Mouse (Mus musculus): ENCODE data around the gene Mcemp1. TPM values are rescaled to one million over a fixed set of nuclear protein-coding genes. Genes with fewer than 3 reads are reported as not detected.
A peak's percentile ranks its signal among the peaks of the same experiment; 100 is the strongest.

Mcemp1 gene
- polyA plus RNA-seq, 1 experiment from 2014 or later, result 0.51 TPM

- H3K4me2 ChIP-seq, result no peak overlapping the region
- H3K27me3 ChIP-seq, result no peaks in the 10 kb centered on the region
- no peak for ATAC-seq (ENCODE audit: insufficient number of reproducible peaks, low FRiP score, low TSS enrichment, low read depth)
- no peak overlapping the region for H3K27ac ChIP-seq
- no peaks in the 10 kb centered on the region for H3K4me1 ChIP-seq
- H3K9ac ChIP-seq, result no peak overlapping the region
- WGBS, result 63% methylated on average over 2 of the region's 2 CpGs
- H3K4me3 ChIP-seq, result no peak overlapping the region
- no peaks in the 10 kb centered on the region for H3K36me3 ChIP-seq
- H3K9me3 ChIP-seq, result no peaks in the 10 kb centered on the region
These were observed 17.3 kb upstream of the Mcemp1 start for GRCm38 (mm10) chr8:3648268-3648667.

GRCm38 (mm10) chr8:3648990-3649389, 16.6 kb upstream of the Mcemp1 start:
- H3K4me1 ChIP-seq, result no peaks in the 10 kb centered on the region
- H3K4me2 ChIP-seq, result no peak overlapping the region
- H3K27me3 ChIP-seq, result no peaks in the 10 kb centered on the region
- no peaks in the 10 kb centered on the region for H3K9me3 ChIP-seq
- 50% methylated on average over 1 of the region's 1 CpGs for WGBS
- H3K9ac ChIP-seq, result no peak overlapping the region
- no peak overlapping the region for H3K27ac ChIP-seq
- H3K4me3 ChIP-seq, result no peak overlapping the region
- ATAC-seq (ENCODE audit: insufficient number of reproducible peaks, low FRiP score, low TSS enrichment, low read depth), result no peak
- no peaks in the 10 kb centered on the region for H3K36me3 ChIP-seq

DNA sequence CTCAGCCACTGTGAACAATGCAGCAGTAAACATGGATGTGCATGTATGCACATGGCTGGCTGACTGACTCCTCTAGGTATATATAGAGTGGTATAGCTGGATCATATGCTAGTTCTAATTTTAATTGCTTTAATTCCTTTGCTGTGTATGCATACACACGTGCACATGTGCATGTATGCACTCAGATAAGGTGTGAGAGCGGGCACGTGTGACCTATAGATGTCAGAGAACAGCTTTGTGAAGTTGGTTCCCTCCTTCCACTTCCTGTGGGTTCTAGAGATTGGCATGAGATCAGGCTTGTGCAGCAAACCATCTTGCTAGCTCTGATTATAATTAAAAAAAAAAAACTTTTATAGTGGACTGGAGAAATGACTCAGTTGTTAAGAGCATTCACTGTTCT, 12.7 kb upstream of the Mcemp1 start:
- Histone ChIP-seq H3K4me2 (no peak overlapping the region), H3K4me3 (no peak overlapping the region)
- WGBS, result 70% methylated on average over 3 of the region's 3 CpGs

DNA sequence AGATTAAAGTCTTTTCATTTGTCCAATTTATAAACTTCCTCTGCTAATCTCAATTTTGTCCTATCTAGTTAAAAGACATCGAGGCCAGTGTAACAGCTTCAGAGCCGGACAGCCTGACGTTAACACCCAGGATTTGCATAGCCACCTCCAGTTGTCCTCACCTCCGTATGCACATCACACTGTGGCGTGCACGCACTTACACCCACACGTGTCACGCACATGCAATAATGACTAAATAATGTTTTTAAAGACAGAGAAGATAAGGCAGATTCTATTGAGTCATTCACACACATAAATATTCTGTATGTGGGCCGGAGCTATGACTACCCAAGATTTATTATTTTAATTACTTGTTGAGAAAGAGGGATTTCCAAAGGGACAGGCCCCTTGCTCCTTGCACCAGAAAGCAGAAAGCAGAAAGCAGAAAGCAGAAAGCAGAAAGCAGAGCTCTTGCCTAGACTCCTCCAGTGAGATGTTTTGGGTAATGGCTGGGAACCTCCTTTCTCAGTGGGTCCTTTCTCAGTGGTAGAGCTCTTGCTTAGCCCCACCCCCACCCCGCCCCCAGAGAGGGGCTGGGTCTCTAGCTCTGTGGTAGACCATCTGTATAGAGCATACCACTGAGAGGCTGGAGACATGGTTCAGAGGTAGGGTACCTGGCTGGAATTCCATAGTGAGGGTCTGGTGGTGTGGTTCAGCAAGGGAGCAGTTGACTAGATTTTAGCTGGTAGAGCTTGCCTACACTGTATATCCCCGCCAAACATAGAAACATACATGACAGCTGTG, 10.6 kb upstream of the Mcemp1 start:
- no peak for ATAC-seq (ENCODE audit: insufficient number of reproducible peaks, low FRiP score, low TSS enrichment, low read depth)
- no peaks in the 10 kb centered on the region for H3K9me3 ChIP-seq
- H3K4me2 ChIP-seq, result no peak overlapping the region
- no peak overlapping the region for H3K9ac ChIP-seq
- no peak overlapping the region for H3K27ac ChIP-seq
- no peaks in the 10 kb centered on the region for H3K4me1 ChIP-seq
- no peaks in the 10 kb centered on the region for H3K27me3 ChIP-seq
- no peaks in the 10 kb centered on the region for H3K36me3 ChIP-seq
- no peak overlapping the region for H3K4me3 ChIP-seq
- WGBS, result 73% methylated on average over 11 of the region's 11 CpGs

More for the DNA sequence above, 12.7 kb upstream of the Mcemp1 start:
- no peak overlapping the region for H3K27ac ChIP-seq
- no peak for ATAC-seq (ENCODE audit: insufficient number of reproducible peaks, low FRiP score, low TSS enrichment, low read depth)
- H3K36me3 ChIP-seq, result no peaks in the 10 kb centered on the region
- no peaks in the 10 kb centered on the region for H3K9me3 ChIP-seq
- H3K4me1 ChIP-seq, result no peaks in the 10 kb centered on the region
- H3K27me3 ChIP-seq, result no peaks in the 10 kb centered on the region
- no peak overlapping the region for H3K9ac ChIP-seq

- Histone ChIP-seq H3K27ac (no peak within 1 kb of the TSS), H3K4me2 (no peak within 1 kb of the TSS), H3K9me3 (no peaks in the 10 kb centered on the region), H3K36me3 (no peaks in the 10 kb centered on the region), H3K27me3 (no peaks in the 10 kb centered on the region), H3K4me3 (no peak within 1 kb of the TSS), H3K4me1 (no peaks in the 10 kb centered on the region), H3K9ac (no peak within 1 kb of the TSS)
- ATAC-seq (ENCODE audit: insufficient number of reproducible peaks, low FRiP score, low TSS enrichment, low read depth), result peak; percentile 20; the same call in 1 of the 2 replicates
- 72% methylated on average over 3 of the region's 3 CpGs for WGBS
These were observed 10.0 kb upstream of the Mcemp1 start, which contains the start of gene Retn for GRCm38 (mm10) chr8:3655526-3655925. Retn (plus strand) TSS chr8:3655770.

GRCm38 (mm10) chr8:3656725-3657381, 8.7 kb upstream of the Mcemp1 start:
- H3K4me1 ChIP-seq, result no peaks in the 10 kb centered on the region
- 18% methylated on average over 7 of the region's 7 CpGs for WGBS
- no peak overlapping the region for H3K4me2 ChIP-seq
- ATAC-seq (ENCODE audit: insufficient number of reproducible peaks, low FRiP score, low TSS enrichment, low read depth), result no peak
- H3K9ac ChIP-seq, result no peak overlapping the region
- H3K9me3 ChIP-seq, result no peaks in the 10 kb centered on the region
- H3K4me3 ChIP-seq, result no peak overlapping the region
- H3K36me3 ChIP-seq, result no peaks in the 10 kb centered on the region
- H3K27ac ChIP-seq, result no peak overlapping the region
- no peaks in the 10 kb centered on the region for H3K27me3 ChIP-seq

- Histone ChIP-seq H3K36me3 (no peaks in the 10 kb centered on the region), H3K9ac (no peak overlapping the region), H3K27me3 (no peaks in the 10 kb centered on the region), H3K4me1 (no peaks in the 10 kb centered on the region), H3K9me3 (no peaks in the 10 kb centered on the region), H3K4me2 (no peak overlapping the region), H3K4me3 (no peak overlapping the region), H3K27ac (no peak overlapping the region)
- WGBS, result 83% methylated on average over 8 of the region's 8 CpGs
- ATAC-seq (ENCODE audit: insufficient number of reproducible peaks, low FRiP score, low TSS enrichment, low read depth), result no peak
These were observed 4.7 kb upstream of the Mcemp1 start for GRCm38 (mm10) chr8:3660889-3661288.

DNA sequence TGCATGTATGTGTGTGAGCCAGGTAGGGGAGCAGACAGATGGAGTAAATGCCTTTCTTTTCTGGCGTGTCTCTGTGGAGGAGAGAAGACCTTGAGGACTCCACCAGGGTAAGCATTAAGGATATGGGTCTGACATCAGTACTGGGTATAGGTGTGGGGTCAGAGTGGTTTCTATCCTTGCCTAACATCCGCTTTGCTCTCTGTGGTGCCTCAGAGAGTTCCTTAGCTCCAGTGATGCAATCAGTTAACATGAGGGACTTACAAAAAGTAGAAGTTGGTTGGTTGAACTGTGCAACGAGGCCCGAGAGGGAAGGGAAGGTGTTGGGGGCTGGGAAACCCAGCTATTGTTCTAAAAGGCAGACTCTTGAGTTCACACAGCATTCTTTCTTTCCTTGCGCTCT, 1.1 kb upstream of the Mcemp1 start:
- 59% methylated on average over 4 of the region's 5 CpGs for WGBS
- Histone ChIP-seq H3K4me1 (no peaks in the 10 kb centered on the region), H3K27ac (no peak overlapping the region), H3K36me3 (no peaks in the 10 kb centered on the region), H3K4me2 (no peak overlapping the region), H3K27me3 (no peaks in the 10 kb centered on the region), H3K4me3 (no peak overlapping the region), H3K9me3 (no peaks in the 10 kb centered on the region), H3K9ac (no peak overlapping the region)
- ATAC-seq (ENCODE audit: insufficient number of reproducible peaks, low FRiP score, low TSS enrichment, low read depth), result no peak

GRCm38 (mm10) chr8:3670388-3670787, 4.8 kb downstream of the Mcemp1 start:
- Histone ChIP-seq H3K27me3 (no peaks in the 10 kb centered on the region), H3K4me1 (0 out of 2 replicates have a peak, but pooled peaks cover 5% of the 10 kb centered on the region), H3K27ac (no peak overlapping the region), H3K36me3 (no peaks in the 10 kb centered on the region), H3K4me3 (no peak overlapping the region), H3K4me2 (no peak overlapping the region), H3K9ac (no peak overlapping the region), H3K9me3 (no peaks in the 10 kb centered on the region)
- 70% methylated on average over 2 of the region's 2 CpGs for WGBS
- no peak for ATAC-seq (ENCODE audit: insufficient number of reproducible peaks, low FRiP score, low TSS enrichment, low read depth)

- peak within 1 kb of the TSS; percentile 85 for H3K27ac ChIP-seq
- peak within 1 kb of the TSS; percentile 79 for H3K4me2 ChIP-seq
- ATAC-seq (ENCODE audit: insufficient number of reproducible peaks, low FRiP score, low TSS enrichment, low read depth), result peak; percentile 85
- under 1% methylated on average over 23 of the region's 23 CpGs for WGBS
- H3K4me1 ChIP-seq, result peaks cover 6% of the 10 kb centered on the region
- peak within 1 kb of the TSS; percentile 51 for H3K9ac ChIP-seq
- H3K9me3 ChIP-seq, result no peaks in the 10 kb centered on the region
- no peaks in the 10 kb centered on the region for H3K36me3 ChIP-seq
- H3K27me3 ChIP-seq, result no peaks in the 10 kb centered on the region
- peak within 1 kb of the TSS; percentile 61 for H3K4me3 ChIP-seq
These were observed 6.5 kb downstream of the Mcemp1 start, which contains the start of gene Fcor for GRCm38 (mm10) chr8:3671980-3672491. Fcor (minus strand) TSS chr8:3672362.

DNA sequence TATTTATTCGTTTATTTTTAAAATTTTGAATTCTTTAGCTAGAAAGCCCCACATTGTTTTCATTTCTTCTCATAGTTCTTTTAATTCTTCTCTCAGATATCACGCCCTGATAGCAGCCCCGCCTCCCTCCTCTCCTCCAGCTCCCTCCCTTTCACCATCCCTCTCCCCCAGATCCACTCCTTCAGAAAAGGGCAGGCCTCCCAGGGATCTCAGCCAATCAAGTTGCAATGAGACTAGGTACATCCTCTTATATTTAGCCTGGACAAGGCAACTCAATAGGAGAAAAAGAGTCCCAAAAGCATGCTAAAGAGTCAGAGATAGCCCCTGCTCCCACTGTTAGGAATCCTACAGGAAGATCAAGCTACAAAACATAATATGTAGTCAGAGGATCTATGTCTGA, 9.1 kb downstream of the Mcemp1 start:
- Histone ChIP-seq H3K9me3 (no peaks in the 10 kb centered on the region), H3K9ac (no peak overlapping the region), H3K4me1 (peaks cover 18% of the 10 kb centered on the region), H3K4me3 (no peak overlapping the region), H3K27me3 (no peaks in the 10 kb centered on the region), H3K4me2 (no peak overlapping the region), H3K36me3 (peaks cover 11% of the 10 kb centered on the region), H3K27ac (no peak overlapping the region)
- 57% methylated on average over 3 of the region's 3 CpGs for WGBS
- no peak for ATAC-seq (ENCODE audit: insufficient number of reproducible peaks, low FRiP score, low TSS enrichment, low read depth)
